Mouse (Mus musculus) spleen, adult 12 weeks (tissue): Measurements from ENCODE around the gene Olfr1199.

Source experiments
- DNase-seq: peaks from one replicate; pipeline ENCODE4 v3.0.0; 2022; ENCODE audit warnings: low spot score

Olfr1199 gene

DNA sequence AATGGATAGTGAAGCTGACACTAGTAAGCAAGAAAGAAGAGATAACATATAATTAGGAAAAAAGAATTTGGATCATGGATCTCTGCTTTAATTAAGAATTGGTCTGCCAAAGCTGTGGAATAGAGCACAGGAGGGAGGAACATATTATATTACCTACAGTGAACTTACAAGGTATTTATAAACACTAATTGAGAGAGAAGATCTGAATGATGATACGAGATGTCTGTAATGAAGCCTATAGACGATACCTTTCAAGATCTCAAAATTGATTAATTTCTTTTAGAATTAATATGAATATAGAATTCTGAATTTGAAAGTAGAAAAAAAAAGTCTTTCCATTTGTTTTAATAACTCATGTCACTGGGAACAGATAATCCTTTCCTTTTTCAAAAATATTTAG is at the start of gene Olfr1199:
Gene Olfr1199, minus strand, starts transcription at position 101 of the 400 bp plus-strand sequence.
- DNase-seq, result no peak

GRCm38 (mm10) chr2:88792736-88793135 is 32.5 kb upstream of the Olfr1199 start, which contains the start of gene Olfr1201:
Gene Olfr1201, plus strand, starts transcription at chr2:88793036.
- DNase-seq, result no peak

DNA sequence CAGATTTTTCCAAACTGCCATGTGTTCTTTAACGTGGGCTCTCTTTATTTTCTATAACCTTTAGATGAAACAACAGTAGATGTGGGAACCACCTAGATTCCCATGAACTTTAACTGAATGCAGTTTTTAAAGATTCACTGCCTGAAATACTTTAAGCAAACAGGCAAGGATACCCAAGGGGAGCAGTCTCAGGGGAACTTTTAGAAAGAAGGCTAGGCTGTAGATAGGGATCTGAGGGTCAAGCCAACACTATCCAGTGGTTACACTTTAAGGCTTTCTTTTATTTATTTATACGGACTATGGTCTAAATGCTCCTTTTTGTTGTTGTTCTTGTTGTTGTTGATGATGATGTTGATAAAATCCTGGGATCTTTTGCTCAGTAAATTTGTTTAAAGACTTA is 10.1 kb upstream of the Olfr1199 start, which contains the start of gene Olfr1200:
Gene Olfr1200, minus strand, starts transcription at position 101 of the 400 bp plus-strand sequence.
- no peak for DNase-seq

DNA sequence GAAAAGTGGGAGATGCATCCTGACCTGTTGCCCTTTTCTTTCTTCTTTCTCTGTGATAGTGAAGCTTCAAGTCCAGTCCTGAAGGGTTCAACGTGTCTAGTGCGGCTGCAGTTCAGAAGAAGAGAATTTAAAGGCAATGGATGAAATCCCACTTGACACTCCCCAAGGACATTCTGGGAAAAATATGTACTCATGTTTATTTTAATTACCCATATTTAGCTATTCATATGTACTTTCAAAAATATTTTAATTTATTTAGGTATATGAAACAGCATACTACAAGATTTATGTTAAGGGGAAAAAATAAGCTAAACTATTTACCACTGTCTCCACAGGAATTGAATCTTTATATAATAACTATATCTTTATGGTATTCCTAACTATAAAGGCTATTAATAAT is 9.0 kb downstream of the Olfr1199 start, which contains the start of gene Olfr1198:
Gene Olfr1198, minus strand, starts transcription at position 101 of the 400 bp plus-strand sequence.
- no peak for DNase-seq

DNA sequence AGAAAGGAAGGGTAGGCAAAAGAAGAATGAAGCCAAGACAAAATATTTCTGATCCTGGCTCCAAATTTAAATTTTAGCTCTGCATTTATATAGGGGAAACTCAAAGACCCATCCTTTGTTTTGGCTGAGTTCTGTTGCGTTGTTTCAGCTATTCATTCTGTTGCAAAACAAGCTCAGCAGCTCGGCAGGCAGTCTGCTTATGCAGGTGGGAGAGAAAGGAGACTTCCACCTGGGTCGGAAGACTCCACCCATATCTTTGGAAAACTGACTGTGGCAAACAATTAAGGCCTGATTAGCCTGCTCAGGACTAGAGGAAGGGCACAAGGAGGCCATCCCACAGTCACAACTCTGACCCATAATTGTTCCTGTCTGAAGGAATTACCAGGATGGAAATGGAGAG is 16.9 kb downstream of the Olfr1199 start:
- DNase-seq, result no peak

DNA sequence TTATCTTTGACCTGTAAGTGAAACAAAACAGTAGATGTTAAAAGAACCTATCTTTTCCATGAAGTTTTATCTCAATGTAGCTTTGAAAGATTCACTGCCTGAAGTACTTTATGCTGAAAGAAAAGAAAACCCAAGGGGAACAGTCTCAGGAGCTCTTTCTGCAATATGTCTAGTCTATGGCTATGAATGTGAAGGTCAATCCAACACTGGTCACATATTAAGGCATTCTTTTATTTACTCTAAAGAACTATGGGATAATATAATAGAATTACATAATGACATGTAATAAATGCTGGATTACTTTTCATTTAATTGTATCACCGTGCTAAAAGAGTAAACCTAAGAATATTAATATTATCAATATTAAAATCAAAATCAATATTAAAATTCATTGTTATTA is 28.0 kb downstream of the Olfr1199 start, which contains the start of gene Olfr1197:
Gene Olfr1197, minus strand, starts transcription at position 101 of the 400 bp plus-strand sequence.
- no peak for DNase-seq

GRCm38 (mm10) chr2:88704497-88704896 is 55.8 kb downstream of the Olfr1199 start, which contains the start of gene Olfr1196:
Gene Olfr1196, minus strand, starts transcription at chr2:88704597.
- no peak for DNase-seq
